10 mouse cellular contexts compared by ENCODE assay signal in the genomic region with DNA sequence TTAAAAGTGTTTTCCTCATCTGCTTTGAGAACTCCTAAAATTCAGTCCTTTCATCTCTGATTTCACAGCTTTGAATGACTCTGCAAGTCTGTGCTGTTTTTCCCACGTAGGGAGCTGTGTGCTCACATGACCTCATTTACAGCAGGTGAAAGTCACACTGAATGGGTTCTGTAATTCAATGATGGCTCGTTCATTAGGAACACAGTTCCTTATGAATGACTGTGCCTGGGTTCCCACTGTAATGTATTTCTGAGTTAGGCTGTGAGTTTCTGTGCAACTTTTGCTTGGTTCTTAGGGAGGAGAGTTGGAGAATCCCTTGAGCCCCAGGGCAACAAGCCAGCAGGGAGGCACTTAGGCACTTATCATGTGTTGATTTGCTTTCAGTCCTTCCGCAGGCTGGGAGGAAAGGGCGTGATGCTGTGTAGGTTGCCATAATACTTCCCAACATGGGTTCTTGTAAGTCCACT. TPM values are rescaled to one million over a fixed set of nuclear protein-coding genes. Genes with fewer than 3 reads are reported as not detected.
DNase-seq lines count a peak whose midpoint lies in the region; ATAC-seq and TF ChIP-seq lines count a peak whose summit lies in the region.
"Had no signal": no experiment of that assay in that cellular context is flagged by ENCODE, and none has a peak within 500 bp of the region (broad histone marks: within the 10 kb centered on the region; RNA-seq: fewer than 3 reads in every experiment).

No protein-coding gene starts in this region.

- H3K27me3 ChIP-seq in midbrain, embryonic 14.5 days (ENCODE audit: control insufficient read depth, insufficient read depth, low read length) = no peaks in the 10 kb centered on the region
- no peaks in the 10 kb centered on the region for H3K27me3 ChIP-seq in midbrain, embryonic 10.5 days (ENCODE audit: low read depth, poor library complexity, severe bottlenecking)
- H3K27me3 ChIP-seq in hindbrain, postnatal 0 days (ENCODE audit: insufficient read depth, low read length) = no peaks in the 10 kb centered on the region
- H3K27me3 ChIP-seq in neural tube, embryonic 12.5 days (replicated peaks) = no peaks in the 10 kb centered on the region
- H3K27me3 ChIP-seq: limb, embryonic 12.5 days had no signal

- no peak overlapping the region for H3K4me2 ChIP-seq in midbrain, embryonic 14.5 days (ENCODE audit: low read length)
- H3K4me2 ChIP-seq in hindbrain, postnatal 0 days (ENCODE audit: low read depth, low read length) = no peak overlapping the region
- H3K4me2 ChIP-seq in neural tube, embryonic 12.5 days (replicated peaks) = no peak overlapping the region
- H3K4me2 ChIP-seq: limb, embryonic 12.5 days had no signal

- H3K4me3 ChIP-seq in midbrain, embryonic 14.5 days (replicated peaks; ENCODE audit: low read depth, low read length) = no peak overlapping the region
- H3K4me3 ChIP-seq in midbrain, embryonic 10.5 days = no peak overlapping the region
- no peak overlapping the region for H3K4me3 ChIP-seq in hindbrain, postnatal 0 days (ENCODE audit: low read length)
- no peak overlapping the region for H3K4me3 ChIP-seq in neural tube, embryonic 12.5 days
- H3K4me3 ChIP-seq: heart, adult 2 months; limb, embryonic 12.5 days had no signal

- H3K9me3 ChIP-seq in midbrain, embryonic 14.5 days (ENCODE audit: control insufficient read depth, low read length) = no peaks in the 10 kb centered on the region
- no peaks in the 10 kb centered on the region for H3K9me3 ChIP-seq in midbrain, embryonic 10.5 days (replicated peaks)
- H3K9me3 ChIP-seq in hindbrain, postnatal 0 days (ENCODE audit: low read length) = no peaks in the 10 kb centered on the region
- no peaks in the 10 kb centered on the region for H3K9me3 ChIP-seq in neural tube, embryonic 12.5 days
- H3K9me3 ChIP-seq: limb, embryonic 12.5 days had no signal

- TF ChIP-seq CTCF in hindbrain, postnatal 0 days (IDR thresholded peaks at IDR 0.05; ENCODE audit: low read depth) = no peak

- no peak overlapping the region for H3K9ac ChIP-seq in midbrain, embryonic 14.5 days (replicated peaks; ENCODE audit: low read length)
- H3K9ac ChIP-seq in hindbrain, postnatal 0 days (replicated peaks; ENCODE audit: low read length) = no peak overlapping the region
- H3K9ac ChIP-seq in neural tube, embryonic 12.5 days = no peak overlapping the region
- H3K9ac ChIP-seq: limb, embryonic 12.5 days had no signal

- H3K36me3 ChIP-seq in midbrain, embryonic 14.5 days (ENCODE audit: control insufficient read depth, insufficient read depth, low read length) = no peaks in the 10 kb centered on the region
- H3K36me3 ChIP-seq in midbrain, embryonic 10.5 days = no peaks in the 10 kb centered on the region
- no peaks in the 10 kb centered on the region for H3K36me3 ChIP-seq in hindbrain, postnatal 0 days (ENCODE audit: insufficient read depth, low read length)
- no peaks in the 10 kb centered on the region for H3K36me3 ChIP-seq in neural tube, embryonic 12.5 days
- H3K36me3 ChIP-seq: limb, embryonic 12.5 days had no signal

- H3K27ac ChIP-seq in midbrain, embryonic 14.5 days (replicated peaks; ENCODE audit: low read depth, low read length) = no peak overlapping the region
- H3K27ac ChIP-seq in midbrain, embryonic 10.5 days (replicated peaks) = no peak overlapping the region
- no peak overlapping the region for H3K27ac ChIP-seq in hindbrain, postnatal 0 days
- no peak overlapping the region for H3K27ac ChIP-seq in neural tube, embryonic 12.5 days
- H3K27ac ChIP-seq: heart, adult 2 months; limb, embryonic 12.5 days had no signal

- peak; percentile 18 for DNase-seq in midbrain, embryonic 14.5 days
- no peak for DNase-seq in midbrain, embryonic 10.5 days (ENCODE audit: low spot score)
- peak; percentile 5 for DNase-seq in heart, adult 8-10 months (ENCODE audit: low spot score)
- peak; percentile 8 for DNase-seq in hindbrain, postnatal 0 days (ENCODE audit: low spot score)
- DNase-seq in B cell, adult 2 months = no peak
- no peak for DNase-seq in thymus, adult 18-20 months

- WGBS in midbrain, embryonic 14.5 days = 34% methylated on average over 4 of the region's 4 CpGs
- 52% methylated on average over 4 of the region's 4 CpGs for WGBS in midbrain, embryonic 10.5 days
- WGBS in hindbrain, postnatal 0 days = 15% methylated on average over 4 of the region's 4 CpGs
- WGBS in neural tube, embryonic 12.5 days = 16% methylated on average over 4 of the region's 4 CpGs

- no peak for ATAC-seq in midbrain, embryonic 14.5 days (ENCODE audit: low FRiP score, low TSS enrichment)
- ATAC-seq in hindbrain, postnatal 0 days = peak; percentile 38; the same call in 1 of the 2 replicates
- peak; percentile 56; the same call in 1 of the 2 replicates for ATAC-seq in neural tube, embryonic 12.5 days (ENCODE audit: low FRiP score, low read depth)

- H3K4me1 ChIP-seq in midbrain, embryonic 14.5 days (ENCODE audit: control insufficient read depth, insufficient read depth, low read length) = no peaks in the 10 kb centered on the region
- no peaks in the 10 kb centered on the region for H3K4me1 ChIP-seq in midbrain, embryonic 10.5 days
- 0 out of 2 replicates have a peak, but pooled peaks cover 5% of the 10 kb centered on the region for H3K4me1 ChIP-seq in hindbrain, postnatal 0 days (ENCODE audit: insufficient read depth, low read length)
- H3K4me1 ChIP-seq in neural tube, embryonic 12.5 days = 0 out of 2 replicates have a peak, but pooled peaks cover 7% of the 10 kb centered on the region
- H3K4me1 ChIP-seq: limb, embryonic 12.5 days had no signal

RNA-seq across cellular contexts. Expression of a gene that starts 46.3 kb away (rescaled TPM):
- polyA plus RNA-seq in midbrain, embryonic 14.5 days (2014; fragmentation: Nextera tagmentation; extraction: Ambion mirVana) = 25.7 and 25.8 TPM in 2 replicates
- 0.21 and 0.31 TPM in 2 replicates for polyA plus RNA-seq in midbrain, embryonic 10.5 days (2016; fragmentation: Nextera tagmentation; extraction: Ambion mirVana)
- under 1 TPM; 0.03 to 0.22 (median 0.14) TPM for total RNA-seq in heart, adult 8-10 months (2022)
- total RNA-seq in hindbrain, postnatal 0 days (2014; rRNA removed) = 83.7 and 98.7 TPM in 2 replicates
- 22.0 and 26.2 TPM in 2 replicates for polyA plus RNA-seq in hindbrain, postnatal 0 days (2015; fragmentation: Nextera tagmentation; extraction: Ambion mirVana)
- 4.6 and 4.9 TPM in 2 replicates for polyA plus RNA-seq in neural tube, embryonic 12.5 days (2016; fragmentation: Nextera tagmentation; extraction: Ambion mirVana)
- total RNA-seq: common myeloid progenitor, adult 5-6 weeks had no signal

Comparison
In these comparisons a context has a peak if more than half of its experiments do, and no peak if none do; other contexts are left out.
1. DNase-seq: peak in midbrain, embryonic 14.5 days (single experiment), heart, adult 8-10 months (single experiment) and hindbrain, postnatal 0 days (single experiment); none in midbrain, embryonic 10.5 days (single experiment), B cell, adult 2 months (0 of 2) and thymus, adult 18-20 months (0 of 2).